Mouse (Mus musculus): Measurements from ENCODE around the gene Erc2. TPM values are rescaled to one million over a fixed set of nuclear protein-coding genes. Genes with fewer than 3 reads are reported as not detected.

Gene Erc2
- total RNA-seq, 2 experiments from 2014 or later = 202 to 240 TPM

DNA sequence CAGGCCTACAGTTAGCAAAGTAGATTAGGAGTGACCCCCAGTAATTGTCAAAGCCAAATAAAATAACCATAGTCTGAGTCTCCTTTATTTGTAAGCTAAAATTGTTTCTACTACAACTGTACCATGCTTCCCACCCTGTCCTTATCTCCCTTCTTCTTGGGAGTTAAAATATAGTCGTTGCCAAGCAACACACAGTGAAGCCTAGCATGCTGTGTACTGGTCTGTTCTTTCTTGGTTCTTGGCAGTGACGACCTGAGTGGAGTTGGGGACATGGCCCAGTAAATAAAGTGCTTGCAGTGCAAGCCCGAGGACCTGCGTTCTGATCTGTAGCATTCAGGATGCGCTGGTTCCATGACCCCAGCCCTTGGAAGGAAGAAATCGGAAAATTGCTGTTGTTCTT lies 608.3 kb downstream of the Erc2 start:
- intact Hi-C loops (cut with DNase I) = no loop called here
- no peak for DNase-seq (ENCODE audit: low spot score in 2 of 2)

DNA sequence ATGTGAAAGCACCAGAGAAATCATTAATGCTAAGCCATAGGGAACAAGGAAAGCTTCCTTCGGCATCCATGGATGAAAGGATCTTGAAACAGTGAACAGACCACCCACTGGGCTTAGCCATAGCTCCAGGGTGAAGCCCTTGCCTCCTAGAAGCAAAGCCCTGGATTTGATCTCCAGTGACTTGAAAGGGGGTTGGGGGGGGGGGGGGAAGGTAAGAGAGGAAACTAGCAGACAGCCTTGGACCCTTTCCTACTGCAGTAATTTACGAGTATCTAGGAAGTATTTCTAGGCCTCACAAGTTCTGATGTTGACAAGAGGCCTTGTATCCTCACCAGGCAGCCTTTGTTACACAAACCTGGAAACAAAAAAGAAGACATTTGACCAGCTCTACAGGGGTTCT lies 609.0 kb downstream of the Erc2 start:
- intact Hi-C loops (cut with DNase I) = no loop called here
- DNase-seq (ENCODE audit: low spot score in 2 of 2) = no peak

DNA sequence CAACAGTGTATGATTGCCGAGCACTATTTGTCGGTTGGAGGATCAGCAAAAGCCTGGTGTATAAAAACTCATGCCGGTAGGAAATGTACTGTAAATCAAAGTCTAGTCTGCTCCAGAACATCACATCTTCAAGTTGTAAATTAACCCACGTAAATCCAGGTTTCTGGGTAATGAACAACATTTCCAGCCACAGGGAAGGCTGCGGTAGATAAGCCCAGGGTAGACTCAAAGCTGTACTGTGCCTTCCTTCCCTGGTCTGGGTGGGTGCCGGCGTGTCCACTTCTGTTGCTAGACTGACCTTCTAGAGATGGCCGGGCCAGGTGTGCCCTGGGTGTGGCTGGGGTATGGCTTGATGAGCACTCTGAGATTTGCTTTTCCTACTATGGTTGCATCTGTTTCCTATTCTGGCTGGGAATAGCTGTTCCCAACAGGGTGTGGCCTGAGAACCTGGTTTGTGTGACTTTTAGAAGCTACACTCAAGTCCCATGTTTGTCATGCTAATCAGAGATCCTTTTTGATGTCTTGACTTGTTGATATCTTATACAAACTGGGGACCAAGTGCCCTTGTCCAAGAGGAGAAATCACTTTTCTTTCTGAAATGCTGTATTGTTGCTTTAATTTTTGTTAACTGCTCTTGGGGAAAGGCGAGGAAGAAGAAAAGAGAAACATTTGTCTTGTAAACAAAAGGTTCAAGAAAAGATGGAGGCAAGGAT lies 616.3 kb downstream of the Erc2 start:
- intact Hi-C loops (cut with DNase I) = no loop called here
- no peak for DNase-seq (ENCODE audit: low spot score in 2 of 2)

DNA sequence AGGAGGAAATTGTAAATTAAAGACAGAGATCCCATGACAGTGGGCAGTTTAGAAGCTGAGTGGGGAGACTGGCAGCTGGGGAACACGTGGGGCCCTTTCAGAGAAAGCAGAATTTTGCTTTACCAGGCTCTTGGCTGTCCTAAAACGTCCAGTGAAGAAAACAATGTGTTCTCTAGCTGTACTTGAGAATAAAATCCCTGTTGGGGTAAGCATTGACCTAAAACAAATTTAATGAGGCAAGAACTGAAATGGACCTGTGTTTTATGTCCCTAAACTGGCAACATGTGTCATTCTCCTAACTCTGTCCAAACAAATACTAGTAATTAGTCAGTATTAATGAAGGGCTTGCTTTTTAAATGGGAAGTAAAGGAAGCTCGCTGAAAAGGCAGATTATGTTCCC lies 617.9 kb downstream of the Erc2 start:
- DNase-seq (ENCODE audit: low spot score in 2 of 2) = no peak
- intact Hi-C loops (cut with DNase I) = no loop called here

DNA sequence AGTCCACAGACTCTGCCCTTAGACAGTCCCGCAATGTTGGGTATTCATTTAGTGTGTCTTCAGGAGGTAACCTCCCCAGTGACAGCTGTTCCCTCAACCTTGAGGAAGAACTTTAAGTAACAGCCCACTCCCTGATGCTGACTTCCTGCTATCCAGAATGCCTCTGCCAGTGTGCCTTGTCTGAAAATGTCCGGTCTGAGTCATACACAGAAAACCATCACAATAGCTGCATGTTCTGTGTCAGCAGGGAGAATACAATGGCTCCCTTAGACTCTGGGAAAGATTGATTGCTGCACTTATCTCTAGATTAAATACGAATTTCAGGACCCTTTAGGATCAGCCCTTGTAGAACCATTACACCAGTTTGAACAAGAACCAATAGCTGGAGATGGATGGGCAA lies 620.5 kb downstream of the Erc2 start:
- DNase-seq (ENCODE audit: low spot score in 2 of 2) = no peak
- intact Hi-C loops (cut with DNase I) = no loop called here

DNA sequence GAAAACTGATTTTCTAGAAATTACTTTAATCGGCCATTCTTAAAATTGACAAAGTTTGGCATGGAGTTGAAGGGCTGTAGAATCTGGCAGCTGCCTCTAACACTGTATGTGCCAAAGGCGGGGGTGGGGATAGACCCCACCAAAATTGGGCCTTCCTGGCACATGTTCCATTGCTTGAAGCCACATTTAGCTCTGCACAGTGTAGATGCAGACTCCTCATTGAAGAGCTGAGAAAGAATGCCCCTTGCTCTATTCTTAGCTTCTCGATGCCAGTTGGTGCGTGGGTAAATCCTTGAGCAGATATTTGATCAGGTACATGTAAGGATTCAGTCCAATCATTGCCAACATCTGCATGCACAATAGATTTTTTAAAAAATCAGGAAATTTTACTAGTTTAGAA lies 621.2 kb downstream of the Erc2 start:
- intact Hi-C loops (cut with DNase I) = no loop called here
- no peak for DNase-seq (ENCODE audit: low spot score in 2 of 2)

DNA sequence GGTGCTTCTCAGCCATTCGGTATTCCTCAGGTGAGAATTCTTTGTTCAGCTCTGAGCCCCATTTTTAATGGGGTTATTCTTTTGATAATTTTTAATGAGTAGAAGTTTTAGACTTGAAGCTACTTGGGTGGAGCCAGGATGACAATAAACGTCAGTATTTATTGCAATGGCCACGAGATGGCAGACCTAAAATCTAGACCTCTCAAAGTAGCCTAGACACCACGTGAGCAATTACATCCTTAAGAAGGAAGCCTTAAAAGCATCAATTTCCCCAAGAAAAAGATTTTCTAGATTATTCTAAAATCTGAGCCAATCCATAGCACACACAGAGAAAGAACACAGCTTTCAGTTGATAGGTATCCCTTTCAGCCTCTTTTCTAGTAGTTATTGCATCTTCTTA lies 640.5 kb downstream of the Erc2 start:
- DNase-seq (ENCODE audit: low spot score in 2 of 2) = no peak
- intact Hi-C loops (cut with DNase I) = no loop called here

DNA sequence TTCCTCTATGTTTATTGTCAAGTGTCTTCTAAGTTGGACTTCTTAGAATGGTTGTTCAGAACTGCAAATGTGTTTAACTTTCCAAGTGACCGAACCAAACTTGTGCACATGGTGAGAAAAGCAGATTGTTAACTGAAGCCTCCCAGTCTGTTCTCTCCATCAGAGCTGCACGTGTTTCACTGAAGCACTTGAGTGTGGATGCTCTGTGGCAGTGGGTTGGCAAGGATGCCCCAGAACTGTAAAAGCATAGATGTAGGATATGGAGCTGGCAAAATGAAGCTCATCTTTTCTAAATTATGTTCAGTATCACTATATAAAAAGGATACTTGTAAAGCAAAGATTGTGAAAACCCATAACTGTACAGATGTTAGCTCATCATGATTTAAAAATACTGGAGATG lies 645.1 kb downstream of the Erc2 start:
- intact Hi-C loops (cut with DNase I) = no loop called here
- no peak for DNase-seq (ENCODE audit: low spot score in 2 of 2)

DNA sequence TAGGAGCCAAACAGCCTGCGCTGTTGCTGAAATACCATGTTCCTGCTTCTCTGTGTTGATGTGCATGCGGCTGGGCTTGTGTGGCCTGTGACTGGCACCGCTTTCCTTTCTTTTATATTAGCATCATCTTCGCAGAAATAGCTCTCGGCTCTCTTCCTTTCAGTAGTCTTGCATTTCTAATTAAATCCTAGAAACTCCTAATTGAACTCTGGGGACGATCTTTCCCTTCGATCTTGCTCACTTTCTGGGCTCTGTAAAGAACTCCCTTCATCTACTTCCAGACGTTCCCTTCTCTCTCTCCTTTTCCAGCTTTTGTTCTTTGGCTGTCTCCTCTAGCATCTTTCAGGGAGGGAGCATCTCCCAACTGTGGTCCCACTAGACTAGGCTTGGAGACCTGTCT lies 649.6 kb downstream of the Erc2 start:
- intact Hi-C loops (cut with DNase I) = no loop called here
- no peak for DNase-seq (ENCODE audit: low spot score in 2 of 2)

DNA sequence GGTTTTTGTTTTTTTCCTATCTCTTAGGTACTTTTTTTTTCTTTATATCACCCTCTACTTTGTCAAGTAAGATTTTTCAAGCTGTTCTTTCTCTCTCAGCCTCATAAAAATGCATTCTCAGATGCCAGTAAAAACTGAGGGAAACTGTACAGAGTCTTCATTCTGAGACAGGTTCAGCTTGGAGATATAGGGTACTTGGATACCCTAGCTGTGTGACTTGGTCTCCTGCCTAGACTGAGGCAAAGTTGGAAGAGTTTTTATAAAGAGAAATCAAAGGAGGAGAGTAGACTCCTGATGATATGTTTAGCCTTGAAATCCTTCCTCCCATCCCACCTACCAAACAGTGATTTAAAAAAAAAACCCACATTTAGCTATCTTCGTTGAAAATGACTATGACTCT lies 651.4 kb downstream of the Erc2 start:
- intact Hi-C loops (cut with DNase I) = no loop called here
- DNase-seq (ENCODE audit: low spot score in 2 of 2) = no peak

DNA sequence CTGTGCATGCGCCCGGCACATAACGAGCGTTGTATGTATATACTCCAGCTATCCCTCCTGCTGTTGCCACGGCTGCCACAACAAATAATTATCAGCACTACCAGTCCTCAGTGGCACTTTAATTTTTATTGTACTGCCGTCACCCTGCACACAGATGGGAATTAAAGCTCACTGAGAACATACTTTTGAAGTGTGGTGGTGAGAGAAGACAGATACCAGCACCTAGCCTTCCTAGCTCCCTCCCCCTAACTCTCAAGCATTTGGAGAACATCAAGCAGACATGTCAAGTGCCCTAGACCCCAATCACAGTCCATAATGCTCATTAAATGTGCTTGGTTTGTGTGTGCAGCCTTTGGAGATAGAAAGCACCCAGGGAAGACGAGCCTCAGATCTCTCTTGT lies 652.6 kb downstream of the Erc2 start:
- no peak for DNase-seq (ENCODE audit: low spot score in 2 of 2)
- intact Hi-C loops (cut with DNase I) = no loop called here

DNA sequence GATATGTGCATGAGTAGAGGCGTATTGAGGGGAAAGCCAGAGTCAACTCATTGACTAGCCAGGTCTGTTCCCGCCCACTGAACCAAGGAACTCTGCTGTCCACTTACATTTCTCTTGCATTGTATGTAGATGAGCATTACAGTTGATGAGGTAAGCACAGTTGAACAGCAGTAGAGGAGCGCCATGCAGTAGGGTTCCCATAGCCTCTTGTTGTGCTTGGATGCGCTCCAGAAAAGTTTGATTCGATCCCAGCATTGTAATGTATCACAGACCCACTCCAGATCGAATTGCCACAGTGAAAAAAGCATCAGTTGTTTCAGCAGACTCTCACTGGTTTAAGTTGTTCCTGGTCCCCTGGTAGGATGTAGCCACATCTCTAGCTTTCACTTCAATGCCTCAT lies 656.7 kb downstream of the Erc2 start:
- intact Hi-C loops (cut with DNase I) = no loop called here
- DNase-seq (ENCODE audit: low spot score in 2 of 2) = no peak

DNA sequence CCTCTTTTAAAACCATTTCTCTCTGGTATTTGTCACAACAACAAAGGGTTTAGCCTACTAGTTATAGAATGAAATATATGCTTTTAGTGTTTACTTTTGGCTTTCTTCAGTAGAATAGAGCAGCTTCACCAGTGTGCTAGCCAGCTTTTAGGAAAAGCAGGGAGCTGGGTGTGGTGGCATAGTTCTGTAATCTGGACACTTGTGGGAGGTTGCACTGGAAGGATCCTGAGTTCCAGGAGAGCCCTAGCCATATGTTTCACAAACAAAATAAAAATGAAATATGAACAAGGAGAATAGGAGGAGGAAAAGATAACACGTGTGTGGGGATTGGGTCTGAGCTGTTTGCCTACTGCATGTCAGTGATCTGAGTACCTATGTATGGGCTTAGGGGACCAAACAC lies 658.1 kb downstream of the Erc2 start:
- peak in 1 of 2 experiments; percentile 22 for DNase-seq (ENCODE audit: low spot score in 2 of 2)

DNA sequence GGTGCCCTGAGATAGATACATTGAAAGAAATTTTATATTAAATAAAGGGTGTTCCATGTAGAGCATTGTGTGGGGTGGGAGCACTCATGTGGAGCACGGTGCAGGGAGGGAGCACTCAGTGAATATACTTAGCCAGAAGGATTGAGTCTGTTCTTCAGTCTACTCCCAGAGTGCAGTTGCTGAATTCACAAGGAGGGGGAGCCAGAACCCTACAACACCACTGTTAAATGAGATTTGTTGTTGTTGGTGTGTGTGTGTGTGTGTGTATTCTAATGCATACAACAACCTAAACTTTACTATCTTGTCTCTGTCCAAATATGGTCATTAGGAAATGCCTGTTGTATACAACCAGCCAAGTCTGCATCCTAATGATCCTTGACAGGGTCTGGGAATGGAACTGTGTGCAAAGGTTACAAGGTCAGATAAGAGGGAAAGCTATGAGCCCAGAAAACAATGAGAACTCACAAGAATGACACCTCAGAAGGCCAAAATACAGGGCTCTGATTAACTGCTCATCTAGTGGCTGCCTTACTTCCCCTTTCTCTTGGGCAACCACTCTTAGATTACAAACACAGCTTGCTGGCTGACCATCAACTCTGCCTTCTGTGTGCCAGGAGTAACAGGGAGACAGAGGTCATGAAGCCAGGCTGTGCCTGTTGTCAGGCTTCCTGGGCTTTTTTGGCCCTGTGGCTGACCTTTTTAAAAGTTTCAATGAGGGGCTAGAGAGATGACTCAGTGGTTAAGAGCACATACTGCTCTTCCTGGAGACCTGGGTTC lies 661.3 kb downstream of the Erc2 start:
- no peak for DNase-seq (ENCODE audit: low spot score in 2 of 2)
- intact Hi-C loops (cut with DNase I) = loop anchor here (10.0 kb wide), 1 partner anchor 221 kb away; the partner anchor contains the start of gene Wnt5a

More for the DNA sequence above, 658.1 kb downstream of the Erc2 start:
- intact Hi-C loops (cut with DNase I) = loop anchor here (10.0 kb wide), 1 partner anchor 224 kb away; the partner anchor contains the start of gene Wnt5a

DNA sequence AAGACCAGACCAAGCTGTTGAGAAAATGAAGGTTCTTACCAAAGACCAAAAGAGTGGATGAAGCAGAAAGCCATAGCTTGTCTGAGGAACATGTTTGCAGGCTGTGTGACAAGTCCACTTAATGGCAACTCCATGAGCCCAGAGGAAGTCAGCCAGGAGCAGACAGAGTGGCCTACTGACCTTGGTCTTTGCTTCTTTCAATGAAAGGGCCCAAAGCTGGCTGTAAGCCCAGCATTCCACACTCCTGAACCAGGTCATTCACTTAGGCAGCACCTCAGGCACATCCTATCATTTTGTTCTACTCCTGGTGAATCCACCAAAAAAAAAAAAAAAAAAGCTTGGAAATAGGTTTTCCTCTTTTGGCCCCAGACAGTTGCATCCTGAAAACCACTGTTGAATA lies 664.3 kb downstream of the Erc2 start:
- no peak for DNase-seq (ENCODE audit: low spot score in 2 of 2)
- intact Hi-C loops (cut with DNase I) = loop anchor here (10.0 kb wide), 1 partner anchor 218 kb away; the partner anchor contains the start of gene Wnt5a

DNA sequence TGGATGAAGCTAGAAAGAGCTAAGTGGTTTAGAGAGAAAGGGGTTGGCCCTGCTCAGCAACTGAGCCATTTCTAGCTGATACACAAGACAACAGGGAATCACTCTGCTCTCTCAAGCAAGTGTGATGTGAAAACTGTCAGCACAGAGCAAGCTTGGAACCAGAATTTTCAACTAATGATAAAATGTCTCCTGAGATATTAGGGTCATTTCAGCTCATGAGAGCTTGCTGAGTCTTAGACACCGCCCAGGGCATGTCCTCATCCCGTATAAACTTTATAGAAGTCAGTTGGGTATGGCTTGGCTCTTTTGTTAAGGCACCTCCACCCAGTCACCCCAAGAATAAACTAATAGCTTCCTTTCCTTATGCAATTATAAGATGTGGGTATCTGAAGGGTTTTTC lies 666.0 kb downstream of the Erc2 start:
- intact Hi-C loops (cut with DNase I) = loop anchor here (10.0 kb wide), 1 partner anchor 217 kb away; the partner anchor contains the start of gene Wnt5a
- DNase-seq (ENCODE audit: low spot score in 2 of 2) = no peak

DNA sequence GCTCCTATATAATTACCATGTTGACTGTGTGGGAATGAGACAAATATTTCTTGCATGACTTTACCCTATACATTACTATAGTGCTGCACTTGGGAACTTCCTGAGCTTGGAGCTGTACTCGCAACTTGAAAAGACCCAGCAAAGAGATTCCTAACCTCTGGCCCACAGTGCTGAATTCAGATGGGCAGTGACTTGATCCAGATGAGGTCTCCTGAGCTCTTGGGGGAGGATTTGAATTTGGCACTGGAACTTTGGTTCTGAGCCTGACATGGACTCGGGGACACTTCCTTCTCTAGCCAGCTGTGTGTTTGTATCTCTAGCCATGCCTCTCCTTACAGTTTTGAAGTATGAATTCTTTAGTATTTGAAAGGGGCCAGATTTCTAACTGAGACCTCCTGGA lies 666.7 kb downstream of the Erc2 start:
- intact Hi-C loops (cut with DNase I) = loop anchor here (10.0 kb wide), 1 partner anchor 216 kb away; the partner anchor contains the start of gene Wnt5a
- no peak for DNase-seq (ENCODE audit: low spot score in 2 of 2)

DNA sequence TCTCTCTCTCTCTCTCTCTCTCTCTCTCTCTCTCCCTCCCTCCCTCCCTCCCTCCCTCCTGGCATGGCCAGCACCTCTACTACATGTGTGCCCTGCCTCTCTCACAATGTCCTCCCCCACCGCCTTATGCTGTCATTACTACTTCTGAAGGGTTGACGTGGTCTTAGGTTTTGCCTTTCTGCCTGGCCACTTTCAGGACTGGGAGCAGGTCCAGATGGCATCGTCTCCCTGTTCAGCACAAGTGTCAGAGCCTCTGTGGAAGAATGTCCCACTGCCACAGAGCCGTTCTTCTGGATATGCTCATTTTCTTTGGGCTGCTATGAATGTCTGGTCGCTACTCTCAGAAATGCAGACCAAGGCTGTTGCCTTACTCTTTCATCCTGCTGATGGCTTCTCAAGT lies 671.7 kb downstream of the Erc2 start:
- intact Hi-C loops (cut with DNase I) = no loop called here
- no peak for DNase-seq (ENCODE audit: low spot score in 2 of 2)

DNA sequence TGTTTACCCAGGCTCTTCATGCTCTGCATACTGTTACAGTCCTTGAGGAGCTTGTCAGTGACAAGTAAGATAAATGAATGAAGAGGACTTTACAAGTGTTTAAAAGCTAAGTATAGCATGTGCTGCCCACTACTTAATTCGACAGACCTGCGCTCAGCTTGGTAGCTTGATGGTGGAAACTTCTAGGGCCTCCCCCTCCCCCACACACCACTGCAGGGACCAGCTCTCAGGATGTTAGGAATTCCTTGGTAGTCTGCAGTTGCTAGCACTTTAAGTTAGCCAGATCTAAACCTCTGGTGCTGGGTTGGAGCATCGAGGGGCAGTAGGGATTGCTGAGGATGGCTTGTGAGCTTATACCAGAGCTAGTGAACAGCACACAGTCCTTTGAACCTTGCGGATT lies 672.9 kb downstream of the Erc2 start:
- no peak for DNase-seq (ENCODE audit: low spot score in 2 of 2)
- intact Hi-C loops (cut with DNase I) = no loop called here

DNA sequence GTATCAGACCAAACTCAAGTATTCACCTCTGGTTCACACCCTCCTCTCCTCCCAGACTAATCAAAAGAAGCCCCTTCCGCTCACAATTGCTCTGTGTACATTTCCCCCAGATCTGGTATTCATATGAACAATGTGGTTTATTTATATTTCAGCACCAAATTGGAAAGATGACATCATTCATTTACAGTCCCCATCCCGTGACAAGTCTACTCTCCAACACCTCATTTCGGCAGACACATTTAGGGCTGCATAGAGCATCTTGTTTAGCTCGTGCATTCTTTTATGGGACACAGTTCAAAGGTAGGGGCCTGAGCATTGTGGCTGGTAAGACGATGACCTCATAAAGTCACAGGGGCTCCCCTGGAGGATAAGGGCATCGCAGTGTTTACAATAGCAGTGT lies 677.9 kb downstream of the Erc2 start:
- intact Hi-C loops (cut with DNase I) = no loop called here
- DNase-seq (ENCODE audit: low spot score in 2 of 2) = no peak

DNA sequence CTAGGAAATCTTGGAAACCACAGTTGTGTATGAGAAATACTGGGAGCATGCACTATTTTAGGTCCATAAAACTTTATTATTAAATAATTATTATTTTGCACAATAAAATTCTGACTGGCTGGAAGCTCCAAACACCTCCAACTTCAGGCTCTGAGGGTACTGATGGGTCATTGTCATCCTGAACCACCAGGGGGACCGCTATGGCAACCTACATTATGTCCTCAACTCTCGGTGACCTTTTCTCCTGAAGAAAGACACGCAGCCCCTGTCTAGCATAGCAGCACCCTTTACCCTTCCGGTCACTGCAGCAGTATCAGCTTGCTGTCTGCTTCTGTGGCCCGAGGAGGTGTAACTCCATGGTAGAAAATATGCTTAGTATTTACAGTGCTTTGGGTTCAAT lies 679.0 kb downstream of the Erc2 start:
- DNase-seq (ENCODE audit: low spot score in 2 of 2) = no peak
- intact Hi-C loops (cut with DNase I) = no loop called here

All from left cerebral cortex, postnatal 36 days (tissue).